Mouse (Mus musculus) liver, embryonic 14.5 days (tissue): ENCODE measurements at regions not wholly inside any gene's neighbourhood (a gene's known extent, or its start where the extent isn't known, plus 50 kb on each side); places are given as distances from the start of the nearest gene placed in this dataset.

Experiments
- CTCF ChIP-seq: IDR thresholded peaks from 2 replicates; pipeline ENCODE4 v1.5.1; 2016; ENCODE audit warnings: antibody characterized with exemption, low read depth, control low read depth
- EP300 ChIP-seq: IDR thresholded peaks from 2 replicates; pipeline ENCODE4 v1.6.1; 2016; ENCODE audit warnings: antibody characterized with exemption, low read depth

GRCm38 (mm10) chr4:32175853-32176448 lies 62.7 kb upstream of the Bach2 start:
- TF ChIP-seq EP300 (no peak), CTCF (no peak)
